Mouse (Mus musculus) lung, embryonic 16.5 days (tissue): ENCODE measurements around the gene Ulk1. TPM values are rescaled to one million over a fixed set of nuclear protein-coding genes. Genes with fewer than 3 reads are reported as not detected.
"Not testable (repeated sequence)": the region's sequence is repeated elsewhere in the genome, so short reads cannot be mapped to it uniquely, and the experiment has no call there.

Source experiments
- ATAC-seq: fragments of 200-750 bp; cut with Nextera tagmentation; 2 replicates; pipeline ENCODE4 v1.8.0; 2017; ENCODE audit warnings: low read depth, mild to moderate bottlenecking, moderate library complexity
- H3K27ac ChIP-seq: fragments of 300-500 bp; sonication (generic); 2 replicates; pipeline ENCODE4 v1.5.1; 2014; ENCODE audit warnings: mild to moderate bottlenecking, control low read depth, low read length
- H3K27me3 ChIP-seq: fragments of 300-500 bp; sonication (generic); 2 replicates; pipeline ENCODE4 v1.6.1; 2014; ENCODE audit warnings: low read depth, low read length, mixed read lengths; ENCODE audit not compliant: control insufficient read depth, insufficient read depth
- H3K36me3 ChIP-seq: fragments of 300-500 bp; sonication (generic); 2 replicates; pipeline ENCODE4 v1.6.1; 2014; ENCODE audit warnings: low read length; ENCODE audit not compliant: control insufficient read depth, insufficient read depth
- H3K4me1 ChIP-seq: fragments of 300-500 bp; sonication (generic); replicated peaks from 2 replicates; pipeline ENCODE4 v1.6.1; 2014; ENCODE audit warnings: low read length, mixed read lengths; ENCODE audit not compliant: control insufficient read depth, insufficient read depth
- H3K4me2 ChIP-seq: fragments of 300-500 bp; sonication (generic); 2 replicates; pipeline ENCODE4 v1.6.1; 2014; ENCODE audit warnings: low read depth, low read length, control low read depth
- H3K4me3 ChIP-seq: fragments of 300-500 bp; sonication (generic); 2 replicates; pipeline ENCODE4 v1.5.1; 2014; ENCODE audit warnings: mild to moderate bottlenecking, low read length, control low read depth
- H3K9ac ChIP-seq: fragments of 300-500 bp; sonication (generic); 2 replicates; pipeline ENCODE4 v1.6.1; 2014; ENCODE audit warnings: low read length, control low read depth
- H3K9me3 ChIP-seq: fragments of 300-500 bp; sonication (generic); 2 replicates; pipeline ENCODE4 v1.6.1; 2016; ENCODE audit warnings: low read length; ENCODE audit not compliant: control insufficient read depth
- WGBS: fragments of 180-500 bp; shearing (Covaris S2); extraction: QIAGEN DNeasy Blood & Tissue Kit; methylation state at CpG from one replicate; pipeline ENCODE4 v1.1.7; 2014; 5-methylcytosine and 5-hydroxymethylcytosine counted together
- polyA plus RNA-seq: library from polyadenylated mRNA; unstranded; fragments of >200 nt; fragmentation: Nextera tagmentation; extraction: Ambion mirVana; gene quantifications from 2 replicates; pipeline ENCODE4 v1.2.1, GENCODE M21; 2015

The Ulk1 gene
- polyA plus RNA-seq, 1 experiment from 2014 or later = 13.1 TPM

DNA sequence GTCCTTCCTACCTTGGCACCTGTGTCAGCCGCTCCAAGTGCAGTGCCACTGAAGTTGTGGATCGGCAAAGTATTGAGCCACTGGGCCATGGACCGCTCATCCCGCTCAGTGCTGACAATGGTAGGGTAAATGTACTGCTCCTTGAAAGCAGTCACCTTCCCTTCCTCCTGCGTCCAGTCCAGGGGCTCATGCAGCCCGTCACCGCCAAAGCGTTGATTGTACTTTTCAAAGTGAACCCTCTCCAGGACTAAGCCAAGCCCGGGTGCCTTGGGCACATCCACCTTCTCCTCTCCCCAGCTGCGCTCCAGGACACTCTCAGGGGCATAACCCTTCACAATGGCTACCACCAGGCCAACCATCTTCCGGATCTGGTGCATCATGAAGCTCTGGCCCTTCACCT lies 35.4 kb downstream of the Ulk1 start:
- no peak for ATAC-seq
- Histone ChIP-seq H3K36me3 (peaks cover 25% of the 10 kb centered on the region), H3K9ac (no peak overlapping the region)

DNA sequence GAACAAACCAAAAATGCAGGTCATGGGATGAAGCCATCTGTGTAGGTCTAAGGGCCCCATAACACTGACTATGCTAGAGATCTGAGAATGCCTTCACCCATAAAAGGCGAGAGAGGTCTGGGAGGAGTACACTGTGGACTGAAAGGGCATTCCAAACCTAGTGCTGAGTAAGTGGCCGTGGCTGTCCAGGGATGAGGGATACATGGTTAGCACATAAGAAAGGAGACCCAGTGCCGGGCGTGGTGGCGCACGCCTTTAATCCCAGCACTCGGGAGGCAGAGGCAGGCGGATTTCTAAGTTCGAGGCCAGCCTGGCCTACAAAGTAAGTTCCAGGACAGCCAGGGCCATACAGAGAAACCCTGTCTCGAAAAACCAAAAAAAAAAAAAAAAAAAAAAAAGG lies 37.0 kb downstream of the Ulk1 start:
- WGBS = 88% methylated on average over 10 of the region's 10 CpGs
- H3K27me3 ChIP-seq = not testable (repeated sequence)

More for the DNA sequence above, 35.4 kb downstream of the Ulk1 start:
- H3K4me3 ChIP-seq = no peak overlapping the region
- no peaks in the 10 kb centered on the region for H3K9me3 ChIP-seq
- H3K27ac ChIP-seq = no peak overlapping the region
- H3K4me1 ChIP-seq = peaks cover 7% of the 10 kb centered on the region
- 91% methylated on average over 11 of the region's 11 CpGs for whole genome bisulfite sequencing
- no peaks in the 10 kb centered on the region for H3K27me3 ChIP-seq
- no peak overlapping the region for H3K4me2 ChIP-seq

DNA sequence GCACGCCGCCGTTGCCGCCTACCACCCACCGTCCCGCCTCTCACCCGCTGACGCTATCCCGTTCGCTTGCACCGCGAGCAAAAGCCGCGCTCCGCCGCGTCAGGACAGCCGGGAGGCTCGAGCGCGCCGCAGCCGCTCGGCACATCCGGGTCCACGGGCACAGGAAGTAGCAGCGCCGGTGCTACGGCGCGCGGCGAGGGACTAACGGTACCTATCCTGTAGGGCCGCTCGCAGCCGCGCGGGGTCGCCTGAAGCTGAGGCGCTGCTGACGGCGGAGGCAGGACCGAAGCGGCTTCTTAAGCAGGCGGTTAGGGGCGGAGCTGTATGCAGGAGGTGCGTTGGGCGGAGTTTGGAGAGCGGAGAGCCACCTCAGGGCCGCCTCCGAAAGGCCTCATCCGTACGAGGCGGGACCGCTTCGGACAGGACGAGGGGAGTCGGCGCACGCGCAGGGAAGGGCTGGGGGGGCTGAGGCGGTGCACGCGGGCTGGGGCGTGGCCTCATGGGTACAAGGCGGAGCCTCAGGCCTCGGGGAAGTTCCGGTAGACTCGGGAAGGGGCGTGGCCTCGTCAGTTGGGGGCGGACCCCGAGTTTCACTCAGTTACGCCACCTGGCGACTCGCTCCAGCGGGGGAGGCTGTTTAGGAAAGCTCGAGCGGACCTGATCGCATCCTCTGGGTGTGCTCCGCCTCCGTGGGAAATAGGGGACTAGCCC lies 39.3 kb downstream of the Ulk1 start, which contains the start of gene Ep400:
Ep400 (minus strand) TSS at position 270 of the 711 bp plus-strand sequence.
- WGBS = under 1% methylated on average over 82 of the region's 83 CpGs
- peak within 1 kb of the TSS; percentile 75 for H3K4me2 ChIP-seq

More for the DNA sequence above, 37.0 kb downstream of the Ulk1 start:
- not testable (repeated sequence) for ATAC-seq, H3K4me1 ChIP-seq, H3K27ac ChIP-seq, H3K4me3 ChIP-seq, H3K9ac ChIP-seq, H3K4me2 ChIP-seq, H3K9me3 ChIP-seq
- peaks cover 25% of the 10 kb centered on the region for H3K36me3 ChIP-seq

DNA sequence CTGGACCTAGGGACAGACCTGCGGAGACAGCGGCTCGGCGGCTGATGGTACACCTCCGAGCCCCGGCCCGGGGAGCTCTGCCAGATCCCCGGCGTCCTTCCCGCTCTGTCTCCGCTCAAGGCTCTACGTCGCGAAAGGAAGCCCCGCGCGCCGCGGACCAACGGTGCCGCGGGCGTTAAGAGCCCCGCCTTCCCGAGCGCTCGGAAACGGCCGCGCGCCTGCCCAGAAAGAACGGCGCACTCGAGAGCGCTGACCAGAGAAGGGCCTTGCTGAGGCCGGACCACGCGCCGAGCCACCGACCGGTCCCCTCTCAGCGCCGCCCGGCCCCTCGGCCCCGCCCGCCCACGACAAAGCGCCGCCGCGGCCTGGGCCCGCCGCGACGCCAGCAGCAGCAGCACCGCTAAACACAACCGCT lies 39.9 kb downstream of the Ulk1 start:
- ATAC-seq = peak; percentile 60
- 0% methylated on average over 42 of the region's 58 CpGs for WGBS
- H3K4me1 ChIP-seq = peaks cover 9% of the 10 kb centered on the region
- no peaks in the 10 kb centered on the region for H3K9me3 ChIP-seq
- H3K36me3 ChIP-seq = peaks cover 14% of the 10 kb centered on the region
- peak overlapping the region; percentile 96 for H3K4me3 ChIP-seq
- H3K27ac ChIP-seq = peak overlapping the region; percentile 96
- peak overlapping the region; percentile 94 for H3K9ac ChIP-seq
- H3K4me2 ChIP-seq = peak overlapping the region; percentile 75
- H3K27me3 ChIP-seq = no peaks in the 10 kb centered on the region

More for the DNA sequence above, 39.3 kb downstream of the Ulk1 start, which contains the start of gene Ep400:
- Histone ChIP-seq H3K36me3 (peaks cover 18% of the 10 kb centered on the region), H3K4me3 (peak within 1 kb of the TSS; percentile 96), H3K27me3 (no peaks in the 10 kb centered on the region), H3K4me1 (peaks cover 9% of the 10 kb centered on the region), H3K9me3 (no peaks in the 10 kb centered on the region), H3K9ac (peak within 1 kb of the TSS; percentile 94), H3K27ac (peak within 1 kb of the TSS; percentile 96)
- ATAC-seq = peak; percentile 98

DNA sequence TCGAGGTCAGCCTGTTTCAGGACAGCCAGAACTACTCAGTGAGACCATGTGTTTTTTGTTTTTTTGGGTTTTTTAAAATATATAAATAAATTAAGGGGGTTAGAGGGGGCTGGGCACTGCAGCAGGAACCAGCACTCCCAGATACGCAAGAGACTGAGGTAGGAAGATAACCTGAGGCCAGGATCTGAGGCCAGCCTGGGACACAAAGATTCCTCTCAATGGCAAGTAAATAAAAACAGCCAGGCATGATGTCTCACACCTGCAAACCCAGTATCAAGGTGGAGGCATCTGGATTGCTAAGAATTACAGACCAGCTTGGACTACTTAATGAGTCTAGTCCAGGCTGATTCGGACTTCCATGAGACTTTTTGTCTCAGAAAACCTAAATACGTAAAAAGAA lies 40.6 kb downstream of the Ulk1 start:
- Histone ChIP-seq H3K36me3 (peaks cover 7% of the 10 kb centered on the region), H3K9ac (peak overlapping the region; percentile 94), H3K4me2 (peak overlapping the region; percentile 75), H3K27ac (no peak overlapping the region), H3K9me3 (no peaks in the 10 kb centered on the region), H3K4me3 (peak overlapping the region; percentile 96), H3K4me1 (peaks cover 9% of the 10 kb centered on the region), H3K27me3 (no peaks in the 10 kb centered on the region)
- ATAC-seq = no peak
- WGBS = 46% methylated on average over 4 of the region's 4 CpGs

DNA sequence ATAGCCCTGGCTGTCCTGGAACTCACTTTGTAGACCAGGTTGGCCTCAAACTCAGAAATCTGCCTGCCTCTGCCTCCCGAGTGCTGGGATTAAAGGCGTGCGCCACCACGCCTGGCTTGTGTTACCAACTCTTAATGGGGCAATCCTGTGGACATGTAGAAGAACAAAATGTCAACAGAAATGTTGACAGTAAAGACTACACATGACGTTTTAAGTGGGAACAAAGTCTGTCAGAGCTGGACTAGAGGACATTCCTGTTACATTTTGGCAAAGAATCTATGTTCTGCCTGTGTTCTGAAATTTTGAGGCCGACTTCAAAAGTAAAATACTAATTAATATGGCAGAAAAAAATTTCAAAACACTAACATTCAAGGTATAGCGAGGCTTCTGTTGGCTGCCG lies 46.0 kb downstream of the Ulk1 start:
- no peak for ATAC-seq
- WGBS = 89% methylated on average over 8 of the region's 8 CpGs
- no peak overlapping the region for H3K4me3 ChIP-seq

DNA sequence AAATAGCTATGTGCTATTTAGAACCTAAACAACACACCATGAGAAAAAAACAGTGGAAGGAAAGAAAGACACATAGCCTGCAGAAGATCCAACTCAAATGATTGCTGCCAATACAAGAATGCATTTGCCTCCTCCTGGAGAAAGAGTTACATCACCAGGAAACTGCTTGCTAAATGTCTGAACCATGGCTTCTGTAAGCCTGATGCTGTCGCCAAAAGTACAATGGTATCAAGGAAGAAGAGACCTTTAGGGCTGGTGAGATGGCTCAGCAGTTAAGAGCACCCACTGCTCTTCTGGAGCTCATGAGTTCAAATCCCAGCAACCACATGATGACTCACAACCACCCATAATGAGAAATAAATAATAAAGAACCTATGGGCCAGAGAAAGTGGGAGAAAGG lies 64.9 kb downstream of the Ulk1 start:
- H3K27me3 ChIP-seq = no peaks in the 10 kb centered on the region
- no peaks in the 10 kb centered on the region for H3K9me3 ChIP-seq
- WGBS = 79% methylated on average over 1 of the region's 1 CpGs
- H3K36me3 ChIP-seq = 0 out of 2 replicates have a peak, but pooled peaks cover 2% of the 10 kb centered on the region
- no peak overlapping the region for H3K4me2 ChIP-seq
- H3K4me1 ChIP-seq = no peaks in the 10 kb centered on the region
- H3K27ac ChIP-seq = no peak overlapping the region
- no peak overlapping the region for H3K4me3 ChIP-seq
- no peak overlapping the region for H3K9ac ChIP-seq
- ATAC-seq = no peak

More for the DNA sequence above, 46.0 kb downstream of the Ulk1 start:
- Histone ChIP-seq H3K4me1 (peaks cover 3% of the 10 kb centered on the region; the same call in 1 of the 2 replicates), H3K9me3 (no peaks in the 10 kb centered on the region), H3K9ac (no peak overlapping the region), H3K36me3 (no peaks in the 10 kb centered on the region), H3K27ac (no peak overlapping the region), H3K4me2 (no peak overlapping the region), H3K27me3 (no peaks in the 10 kb centered on the region)

DNA sequence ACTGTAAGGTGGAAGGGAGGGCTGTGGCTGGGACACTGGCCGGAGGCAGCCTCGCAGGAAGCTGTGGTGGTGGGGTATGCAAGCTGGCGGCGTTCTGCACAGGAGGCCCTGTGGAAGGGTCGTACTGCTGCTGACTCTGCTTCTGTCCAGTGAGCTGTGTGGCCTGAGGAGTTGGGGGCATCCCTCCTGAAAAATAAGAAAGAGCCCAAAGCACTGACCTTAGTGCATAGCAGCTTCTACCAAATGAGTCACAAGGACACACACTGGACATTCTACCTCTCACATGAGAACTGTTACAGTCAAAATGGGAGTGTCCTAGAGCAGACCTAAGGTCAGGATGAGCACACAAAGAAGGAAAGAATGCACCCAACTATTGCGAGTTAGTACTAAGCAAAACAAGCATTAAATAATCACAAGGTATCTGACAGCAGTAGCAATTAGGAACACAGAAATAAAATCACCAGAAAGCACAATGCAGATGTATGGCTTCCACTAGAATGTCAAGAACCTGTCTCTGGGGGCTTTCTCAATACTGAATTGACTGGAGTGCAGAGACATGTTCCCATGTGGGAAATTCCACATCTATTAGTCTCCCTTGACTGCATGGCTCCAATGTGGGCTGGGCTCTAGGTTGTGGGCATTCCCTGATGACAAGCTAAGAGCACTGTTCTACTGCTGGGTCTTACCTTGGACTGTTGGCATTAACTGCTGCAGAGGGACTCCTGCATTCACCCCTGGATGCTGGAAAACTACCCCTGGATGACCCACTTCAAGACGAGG lies 70.2 kb downstream of the Ulk1 start:
- Histone ChIP-seq H3K9me3 (no peaks in the 10 kb centered on the region), H3K4me3 (no peak overlapping the region), H3K27me3 (no peaks in the 10 kb centered on the region), H3K9ac (no peak overlapping the region), H3K27ac (no peak overlapping the region), H3K4me1 (no peaks in the 10 kb centered on the region), H3K36me3 (peaks cover 14% of the 10 kb centered on the region), H3K4me2 (no peak overlapping the region)
- WGBS = 94% methylated on average over 7 of the region's 7 CpGs
- ATAC-seq = no peak

DNA sequence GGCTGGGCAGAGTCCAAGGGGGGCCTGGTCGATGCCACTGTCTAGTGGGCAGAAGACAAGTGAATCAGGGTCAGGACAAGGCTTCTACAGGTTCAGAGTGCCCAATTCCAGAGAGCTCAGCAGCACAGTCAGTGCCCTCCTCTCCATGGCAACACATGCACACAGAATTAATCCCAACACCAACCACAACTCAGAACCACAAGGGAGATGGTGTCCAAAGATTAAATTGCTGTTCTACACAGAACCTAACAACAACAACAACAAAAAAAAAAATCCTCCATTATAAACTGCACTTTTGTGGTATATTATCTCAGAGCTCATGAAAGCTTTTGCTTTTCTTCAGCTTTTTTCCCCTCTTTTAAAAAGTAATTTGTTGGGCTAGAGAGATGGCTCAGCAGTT lies 74.3 kb downstream of the Ulk1 start:
- no peak overlapping the region for H3K4me2 ChIP-seq
- no peaks in the 10 kb centered on the region for H3K9me3 ChIP-seq
- no peak overlapping the region for H3K9ac ChIP-seq
- H3K27me3 ChIP-seq = no peaks in the 10 kb centered on the region
- no peak overlapping the region for H3K27ac ChIP-seq
- ATAC-seq = no peak
- H3K4me3 ChIP-seq = no peak overlapping the region
- WGBS = 90% methylated on average over 1 of the region's 1 CpGs
- peaks cover 27% of the 10 kb centered on the region for H3K36me3 ChIP-seq
- no peaks in the 10 kb centered on the region for H3K4me1 ChIP-seq
